Mouse (Mus musculus) spleen, adult 2 months (tissue): ENCODE results near the gene Krt31.

Experiments used
- CTCF ChIP-seq: fragments of 200-500 bp; IDR thresholded peaks from 2 replicates; pipeline ENCODE4 v1.5.1; 2011; ENCODE audit warnings: mild to moderate bottlenecking, inconsistent platforms; ENCODE audit not compliant: insufficient read depth, insufficient read length, insufficient replicate concordance; ENCODE audit errors: extremely low read depth
- POLR2A ChIP-seq: fragments of 200-500 bp; IDR thresholded peaks from 2 replicates; pipeline ENCODE4 v1.6.1; 2011; ENCODE audit warnings: low read depth, low read length, inconsistent platforms

DNA sequence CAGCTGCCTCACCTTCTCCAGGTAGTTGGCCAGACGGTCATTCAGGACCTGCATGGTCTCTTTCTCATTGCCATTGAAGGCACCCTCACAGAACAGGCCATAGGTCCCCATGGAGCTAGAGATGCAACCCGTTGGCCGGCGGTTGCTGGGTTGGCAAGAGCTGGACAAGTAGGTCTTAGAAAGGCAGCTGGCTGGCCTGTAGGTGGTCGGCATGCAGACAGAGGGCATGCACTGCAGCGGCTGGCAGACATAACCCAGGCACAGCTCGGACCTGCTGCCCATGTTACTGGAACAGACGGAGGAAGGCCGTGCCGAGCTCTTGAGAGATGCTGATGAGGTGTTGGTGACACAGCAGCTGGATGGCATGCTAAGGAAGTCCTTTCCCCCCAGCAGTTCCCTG lies 37.5 kb upstream of the Krt31 start, which contains the start of gene Krt32:
- TF ChIP-seq POLR2A, result no peak
- TF ChIP-seq CTCF, result no peak
